Mouse (Mus musculus) liver, embryonic 14.5 days (tissue): ENCODE data around the gene Dao.

ENCODE experiments used
- CTCF ChIP-seq: IDR thresholded peaks from 2 replicates; pipeline ENCODE4 v1.5.1; 2016; ENCODE audit warnings: antibody characterized with exemption, low read depth, control low read depth
- EP300 ChIP-seq: IDR thresholded peaks from 2 replicates; pipeline ENCODE4 v1.6.1; 2016; ENCODE audit warnings: antibody characterized with exemption, low read depth

DNA sequence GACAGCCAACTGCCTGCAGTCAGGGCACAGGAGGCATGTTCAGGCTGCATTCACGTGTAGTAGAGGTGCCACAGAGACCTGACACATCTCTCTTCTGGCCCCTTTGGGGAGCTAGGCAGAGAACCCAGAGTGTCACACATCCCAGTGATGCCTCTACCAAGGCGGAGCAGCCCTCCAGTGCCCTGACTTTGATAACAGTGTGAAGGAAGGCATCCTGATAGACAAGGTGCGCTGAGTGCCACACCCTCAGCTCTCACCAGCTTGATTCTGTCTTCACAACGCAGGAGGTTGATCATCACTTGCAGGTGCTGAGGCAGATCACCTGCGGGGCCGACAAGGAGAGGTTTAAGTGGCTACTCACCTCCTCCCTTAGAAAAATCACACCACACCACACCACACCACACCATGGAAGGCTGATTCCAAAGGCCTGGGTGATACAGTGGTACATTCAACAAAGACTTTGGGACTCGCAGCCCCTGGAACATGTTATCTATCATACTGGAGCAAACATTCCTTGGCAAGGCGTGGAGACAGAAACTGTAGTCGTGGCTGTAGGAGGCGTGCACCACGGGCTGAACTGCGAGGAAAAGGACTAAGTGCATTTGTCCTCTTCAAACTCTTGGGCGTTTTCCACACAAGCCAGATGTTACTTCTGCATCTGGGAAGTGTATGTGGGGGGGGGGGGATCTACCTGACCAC, 36.9 kb upstream of the Dao start:
- TF ChIP-seq EP300 = no peak
- no peak for TF ChIP-seq CTCF
